Mouse (Mus musculus): ENCODE data around the gene Wwox. TPM values are rescaled to one million over a fixed set of nuclear protein-coding genes. Genes with fewer than 3 reads are reported as not detected.

The Wwox gene
- polyA plus RNA-seq, 1 experiment: 14.9 TPM

- Histone ChIP-seq H3K4me1 (ENCODE audit: control insufficient read depth, insufficient read depth, low read length) (no peaks in the 10 kb centered on the region), H3K4me3 (ENCODE audit: control insufficient read depth, low read depth, low read length) (no peak overlapping the region), H3K27me3 (ENCODE audit: control insufficient read depth, insufficient read depth, low read length) (no peaks in the 10 kb centered on the region), H3K27ac (ENCODE audit: control insufficient read depth, insufficient read depth, low read depth, low read length) (no peak overlapping the region), H3K36me3 (ENCODE audit: control insufficient read depth, insufficient read depth, low read length) (no peaks in the 10 kb centered on the region)
- TF ChIP-seq CTCF (IDR thresholded peaks at IDR 0.05; ENCODE audit: control insufficient read depth, insufficient read depth, insufficient replicate concordance, low read depth, low read length) (no peak), POLR2A (IDR thresholded peaks at IDR 0.05; ENCODE audit: control insufficient read depth, low read depth, low read length) (no peak)
Observed at GRCm38 (mm10) chr8:115400013-115400720, 960.7 kb downstream of the Wwox start.

Other genes with a start within 250 kb of the Wwox start
- gene Vat1l, start 234.0 kb upstream of the Wwox start, polyA plus RNA-seq (2012; rRNA removed): 0.41 and 0.45 TPM in 2 replicates
- gene Clec3a, start 21.6 kb upstream of the Wwox start, polyA plus RNA-seq (2012; rRNA removed): not detected in 2 replicates